Mouse (Mus musculus): ENCODE measurements around the gene 1110008P14Rik. TPM values are rescaled to one million over a fixed set of nuclear protein-coding genes. Genes with fewer than 3 reads are reported as not detected.
"Not testable (repeated sequence)": the region's sequence is repeated elsewhere in the genome, so short reads cannot be mapped to it uniquely, and the experiment has no call there.

Gene 1110008P14Rik
- polyA plus RNA-seq, 1 experiment from 2014 or later: 107 TPM

DNA sequence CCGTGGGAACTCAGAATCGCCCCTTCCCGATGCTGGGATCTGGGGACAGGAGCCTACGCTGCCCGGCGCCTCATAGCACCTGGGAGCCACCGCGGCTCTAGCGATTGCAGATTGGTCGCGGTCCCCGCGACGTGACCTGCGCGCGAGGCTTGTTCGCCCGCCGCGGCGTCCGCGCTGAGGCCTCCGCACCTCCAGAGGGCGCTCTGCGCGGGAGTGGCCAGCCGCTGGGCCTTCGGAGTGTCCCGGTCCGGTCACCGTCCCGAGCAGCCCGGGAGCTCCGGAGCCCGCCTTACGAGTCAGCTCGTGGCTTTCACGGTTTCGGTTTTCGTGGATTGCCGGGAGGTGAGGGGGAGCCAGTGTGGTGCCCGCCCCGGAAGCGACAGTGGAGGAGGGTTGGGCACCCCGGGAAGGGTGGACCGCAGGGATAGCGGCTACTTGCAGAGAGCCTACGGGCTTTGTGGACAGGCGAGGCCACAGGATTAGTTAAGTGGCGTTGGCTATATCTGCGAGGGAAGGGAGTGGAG, 18.9 kb downstream of the 1110008P14Rik start:
- Histone ChIP-seq H3K4me1 (ENCODE audit: control insufficient read depth, insufficient read depth, low read length) (peaks cover 18% of the 10 kb centered on the region), H3K4me2 (ENCODE audit: low read length) (peak overlapping the region; percentile 88), H3K27me3 (ENCODE audit: control insufficient read depth, insufficient read depth, low read length) (peaks cover 4% of the 10 kb centered on the region; the same call in 1 of the 2 replicates), H3K9ac (replicated peaks; ENCODE audit: low read length) (peak overlapping the region; percentile 86), H3K36me3 (ENCODE audit: control insufficient read depth, insufficient read depth, low read length) (peaks cover 22% of the 10 kb centered on the region), H3K9me3 (ENCODE audit: control insufficient read depth, low read length) (no peaks in the 10 kb centered on the region), H3K4me3 (replicated peaks; ENCODE audit: low read depth, low read length) (peak overlapping the region; percentile 81), H3K27ac (replicated peaks; ENCODE audit: low read depth, low read length) (peak overlapping the region; percentile 86)
- peak; percentile 84 for ATAC-seq (ENCODE audit: low FRiP score, low TSS enrichment)
- peak; percentile 95 for DNase-seq
- WGBS: under 1% methylated on average over 53 of the region's 53 CpGs

DNA sequence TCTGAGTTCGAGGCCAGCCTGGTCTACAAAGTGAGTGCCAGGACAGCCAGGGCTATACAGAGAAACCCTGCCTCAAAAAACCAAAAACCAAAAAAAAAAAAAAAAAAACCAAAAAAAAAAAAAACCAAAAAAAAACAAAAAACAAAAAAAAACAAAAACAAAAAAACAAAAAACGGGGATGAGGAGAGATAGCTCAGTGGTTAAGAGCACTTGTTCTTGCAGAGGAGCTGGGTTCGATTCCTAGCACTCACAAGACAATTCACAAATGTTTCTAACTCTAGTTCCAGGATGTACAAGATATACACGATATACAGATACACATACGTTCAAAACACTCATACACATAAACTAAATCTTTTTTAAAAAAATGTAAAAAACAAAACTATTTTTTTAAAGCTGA, 19.5 kb downstream of the 1110008P14Rik start:
- not testable (repeated sequence) for ATAC-seq (ENCODE audit: low FRiP score, low TSS enrichment)

DNA sequence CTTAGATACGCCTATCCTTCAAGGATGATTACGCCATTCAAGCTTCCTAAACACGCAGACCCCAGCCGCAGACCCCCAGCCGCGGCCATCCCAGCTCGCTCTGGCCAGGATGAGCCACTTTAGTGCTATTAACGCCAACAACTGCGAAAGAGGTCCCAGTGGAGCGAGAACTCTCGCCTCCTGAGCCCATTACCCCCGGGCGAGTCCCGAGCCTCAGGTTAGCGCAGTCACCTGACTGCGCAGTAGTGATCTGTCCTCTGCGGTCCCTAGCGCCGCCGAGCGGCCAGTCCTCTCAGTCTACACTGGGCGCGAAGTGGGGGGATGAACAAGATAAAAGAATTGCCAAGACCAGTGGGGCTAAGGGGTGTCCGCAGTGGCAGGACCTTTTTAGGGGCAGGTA, 20.3 kb downstream of the 1110008P14Rik start:
- peak; percentile 44 for DNase-seq
- no peaks in the 10 kb centered on the region for H3K9me3 ChIP-seq (ENCODE audit: control insufficient read depth, low read length)
- peak overlapping the region; percentile 21 for H3K4me3 ChIP-seq (replicated peaks; ENCODE audit: low read depth, low read length)
- H3K4me2 ChIP-seq (ENCODE audit: low read length): peak overlapping the region; percentile 55
- peaks cover 4% of the 10 kb centered on the region; the same call in 1 of the 2 replicates for H3K27me3 ChIP-seq (ENCODE audit: control insufficient read depth, insufficient read depth, low read length)
- WGBS: 1% methylated on average over 24 of the region's 24 CpGs
- no peak overlapping the region for H3K27ac ChIP-seq (replicated peaks; ENCODE audit: low read depth, low read length)
- peak overlapping the region; percentile 44; the same call in 1 of the 2 replicates for H3K9ac ChIP-seq (replicated peaks; ENCODE audit: low read length)
- no peak for ATAC-seq (ENCODE audit: low FRiP score, low TSS enrichment)
- peaks cover 18% of the 10 kb centered on the region for H3K4me1 ChIP-seq (ENCODE audit: control insufficient read depth, insufficient read depth, low read length)
- peaks cover 10% of the 10 kb centered on the region for H3K36me3 ChIP-seq (ENCODE audit: control insufficient read depth, insufficient read depth, low read length)

More for the DNA sequence above, 19.5 kb downstream of the 1110008P14Rik start:
- Histone ChIP-seq H3K9ac (replicated peaks; ENCODE audit: low read length) (peak overlapping the region; percentile 86; the same call in 1 of the 2 replicates), H3K27ac (replicated peaks; ENCODE audit: low read depth, low read length) (0 out of 2 replicates have a peak overlapping the region, but pooled peaks have one; percentile 86), H3K4me3 (replicated peaks; ENCODE audit: low read depth, low read length) (peak overlapping the region; percentile 81), H3K4me1 (ENCODE audit: control insufficient read depth, insufficient read depth, low read length) (peaks cover 18% of the 10 kb centered on the region), H3K36me3 (ENCODE audit: control insufficient read depth, insufficient read depth, low read length) (peaks cover 18% of the 10 kb centered on the region), H3K4me2 (ENCODE audit: low read length) (peak overlapping the region; percentile 88)
- WGBS: 51% methylated on average over 5 of the region's 5 CpGs
- DNase-seq; H3K9me3 ChIP-seq (ENCODE audit: control insufficient read depth, low read length); H3K27me3 ChIP-seq (ENCODE audit: control insufficient read depth, insufficient read depth, low read length): not testable (repeated sequence)

DNA sequence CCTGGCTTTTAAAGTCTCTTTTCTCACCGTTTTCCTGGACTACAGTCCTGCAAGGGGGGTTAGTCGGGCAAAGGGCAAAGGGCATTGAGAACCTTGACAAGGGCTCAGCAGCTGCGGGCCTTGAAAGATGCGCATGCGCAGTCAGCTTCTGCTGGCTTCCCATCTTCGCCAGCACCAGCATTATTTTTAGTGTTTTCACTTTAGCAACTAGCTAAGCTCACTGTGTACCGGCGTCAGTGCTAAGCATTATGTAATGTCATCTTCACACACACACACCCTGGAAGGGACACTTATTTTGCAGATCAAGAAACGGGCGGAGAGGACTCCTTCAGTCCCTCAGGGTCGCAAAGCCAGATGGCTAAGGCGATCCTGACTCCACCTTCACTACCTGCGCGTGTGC, 21.0 kb downstream of the 1110008P14Rik start:
- H3K9ac ChIP-seq (replicated peaks; ENCODE audit: low read length): no peak overlapping the region
- DNase-seq: peak; percentile 86
- no peak for ATAC-seq (ENCODE audit: low FRiP score, low TSS enrichment)
- 0 out of 2 replicates have a peak, but pooled peaks cover 3% of the 10 kb centered on the region for H3K36me3 ChIP-seq (ENCODE audit: control insufficient read depth, insufficient read depth, low read length)
- H3K9me3 ChIP-seq (ENCODE audit: control insufficient read depth, low read length): no peaks in the 10 kb centered on the region
- H3K4me3 ChIP-seq (replicated peaks; ENCODE audit: low read depth, low read length): peak overlapping the region; percentile 23; the same call in 1 of the 2 replicates
- peaks cover 18% of the 10 kb centered on the region for H3K4me1 ChIP-seq (ENCODE audit: control insufficient read depth, insufficient read depth, low read length)
- H3K4me2 ChIP-seq (ENCODE audit: low read length): peak overlapping the region; percentile 55
- H3K27ac ChIP-seq (replicated peaks; ENCODE audit: low read depth, low read length): no peak overlapping the region
- peaks cover 4% of the 10 kb centered on the region; the same call in 1 of the 2 replicates for H3K27me3 ChIP-seq (ENCODE audit: control insufficient read depth, insufficient read depth, low read length)
- WGBS: 7% methylated on average over 14 of the region's 14 CpGs

DNA sequence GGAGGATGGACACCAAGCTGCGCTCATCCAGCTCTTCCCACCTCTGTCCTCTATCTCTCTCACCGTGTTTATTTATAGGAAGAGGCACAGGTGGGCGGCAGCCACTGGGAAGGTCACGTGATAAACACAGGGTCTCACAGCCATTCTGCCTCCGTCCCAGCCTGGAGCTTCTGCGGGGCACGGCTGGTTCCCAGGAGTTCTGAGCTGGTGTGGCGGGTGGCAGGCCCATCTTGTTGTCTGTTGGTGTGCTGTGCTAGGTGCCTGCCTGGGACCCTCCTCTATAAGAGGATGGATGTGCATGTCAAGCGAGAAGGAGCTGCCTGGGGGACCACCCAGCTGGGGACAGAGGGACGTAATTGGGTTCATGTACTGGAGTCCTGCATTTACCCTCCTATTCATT, 23.4 kb downstream of the 1110008P14Rik start:
- H3K4me3 ChIP-seq (replicated peaks; ENCODE audit: low read depth, low read length): no peak overlapping the region
- no peaks in the 10 kb centered on the region for H3K36me3 ChIP-seq (ENCODE audit: control insufficient read depth, insufficient read depth, low read length)
- no peak for ATAC-seq (ENCODE audit: low FRiP score, low TSS enrichment)
- WGBS: 65% methylated on average over 10 of the region's 10 CpGs
- peaks cover 9% of the 10 kb centered on the region for H3K4me1 ChIP-seq (ENCODE audit: control insufficient read depth, insufficient read depth, low read length)
- H3K27me3 ChIP-seq (ENCODE audit: control insufficient read depth, insufficient read depth, low read length): peaks cover 4% of the 10 kb centered on the region; the same call in 1 of the 2 replicates
- no peaks in the 10 kb centered on the region for H3K9me3 ChIP-seq (ENCODE audit: control insufficient read depth, low read length)
- no peak overlapping the region for H3K27ac ChIP-seq (replicated peaks; ENCODE audit: low read depth, low read length)
- no peak for DNase-seq
- H3K4me2 ChIP-seq (ENCODE audit: low read length): no peak overlapping the region
- H3K9ac ChIP-seq (replicated peaks; ENCODE audit: low read length): no peak overlapping the region

DNA sequence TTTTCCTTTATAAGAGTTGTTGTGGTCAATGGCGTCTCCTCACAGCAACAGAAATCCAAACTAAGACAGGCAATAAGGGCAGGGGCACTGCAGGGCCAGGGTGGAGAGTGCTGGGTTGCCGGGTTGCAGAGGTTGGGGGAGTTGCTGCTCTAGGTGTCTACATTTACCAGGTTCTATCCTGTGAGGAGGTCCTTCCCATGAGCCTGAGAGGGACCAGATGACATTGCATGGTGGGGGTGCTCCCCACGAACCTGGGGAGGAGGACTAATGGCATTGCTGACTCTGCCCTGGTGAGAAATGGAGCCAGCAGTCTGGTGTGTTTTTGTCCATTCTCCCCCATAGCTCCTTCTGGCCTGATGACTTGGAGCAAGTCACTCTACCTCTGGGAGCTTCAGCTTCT, 24.0 kb downstream of the 1110008P14Rik start:
- DNase-seq (no peak), ATAC-seq (ENCODE audit: low FRiP score, low TSS enrichment) (no peak)
- Histone ChIP-seq H3K27me3 (ENCODE audit: control insufficient read depth, insufficient read depth, low read length) (peaks cover 4% of the 10 kb centered on the region; the same call in 1 of the 2 replicates), H3K4me3 (replicated peaks; ENCODE audit: low read depth, low read length) (no peak overlapping the region), H3K36me3 (ENCODE audit: control insufficient read depth, insufficient read depth, low read length) (no peaks in the 10 kb centered on the region), H3K27ac (replicated peaks; ENCODE audit: low read depth, low read length) (no peak overlapping the region), H3K9me3 (ENCODE audit: control insufficient read depth, low read length) (no peaks in the 10 kb centered on the region), H3K9ac (replicated peaks; ENCODE audit: low read length) (no peak overlapping the region), H3K4me2 (ENCODE audit: low read length) (no peak overlapping the region), H3K4me1 (ENCODE audit: control insufficient read depth, insufficient read depth, low read length) (peaks cover 9% of the 10 kb centered on the region)
- 79% methylated on average over 3 of the region's 3 CpGs for WGBS

DNA sequence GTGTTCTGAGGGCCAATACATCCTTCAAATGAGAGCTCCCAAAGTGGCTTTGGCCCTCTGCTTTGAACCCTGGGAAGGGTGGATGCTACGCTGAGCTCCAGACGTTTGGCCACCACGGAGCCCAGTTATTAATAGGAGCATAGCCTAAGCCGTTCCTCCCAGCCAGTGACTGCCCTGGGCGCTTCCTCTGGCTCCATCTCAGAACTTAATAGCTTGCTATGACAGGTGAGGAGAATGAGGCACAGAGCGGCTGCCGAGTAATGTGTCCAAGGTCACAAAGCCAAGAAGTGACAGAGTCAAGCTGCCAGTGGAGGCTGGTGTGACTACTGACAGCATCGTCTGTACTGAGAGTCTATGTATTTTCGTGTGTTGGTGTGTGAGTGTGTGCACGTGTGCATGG, 25.5 kb downstream of the 1110008P14Rik start:
- WGBS: 88% methylated on average over 10 of the region's 10 CpGs

DNA sequence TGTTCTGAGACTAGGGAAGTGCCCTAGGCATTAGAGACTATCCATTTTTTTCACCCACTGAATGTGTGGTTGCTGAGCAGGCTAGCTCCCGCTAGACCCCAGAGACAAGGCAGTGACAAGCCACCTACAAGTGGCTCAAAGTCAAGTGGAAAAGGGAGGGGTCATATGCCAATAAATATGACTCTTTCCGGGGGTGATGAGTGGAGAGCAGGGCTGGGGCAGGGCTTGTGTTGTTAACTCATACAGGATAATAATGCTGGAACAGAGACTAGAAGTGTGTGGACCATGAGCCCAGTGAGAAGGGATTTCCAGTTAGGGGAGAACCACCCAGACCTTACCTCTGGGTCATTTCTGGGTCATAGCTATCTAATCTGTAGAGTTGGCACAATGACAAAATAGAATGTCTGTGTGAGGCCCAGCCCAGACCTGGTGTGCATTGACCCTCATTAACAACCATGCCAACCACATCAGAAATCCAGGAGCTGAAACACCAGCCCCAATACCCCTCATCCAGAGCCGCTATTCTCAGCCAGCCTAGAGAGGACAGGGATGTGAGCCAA, 27.3 kb downstream of the 1110008P14Rik start:
- Histone ChIP-seq H3K27me3 (ENCODE audit: control insufficient read depth, insufficient read depth, low read length) (no peaks in the 10 kb centered on the region), H3K36me3 (ENCODE audit: control insufficient read depth, insufficient read depth, low read length) (no peaks in the 10 kb centered on the region), H3K27ac (replicated peaks; ENCODE audit: low read depth, low read length) (no peak overlapping the region), H3K4me2 (ENCODE audit: low read length) (no peak overlapping the region), H3K9ac (replicated peaks; ENCODE audit: low read length) (no peak overlapping the region), H3K9me3 (ENCODE audit: control insufficient read depth, low read length) (no peaks in the 10 kb centered on the region), H3K4me1 (ENCODE audit: control insufficient read depth, insufficient read depth, low read length) (peaks cover 20% of the 10 kb centered on the region), H3K4me3 (replicated peaks; ENCODE audit: low read depth, low read length) (no peak overlapping the region)
- ATAC-seq (ENCODE audit: low FRiP score, low TSS enrichment) (no peak), DNase-seq (no peak)
- WGBS: 85% methylated on average over 3 of the region's 3 CpGs

More for the DNA sequence above, 25.5 kb downstream of the 1110008P14Rik start:
- ATAC-seq (ENCODE audit: low FRiP score, low TSS enrichment) (no peak), DNase-seq (no peak)
- H3K4me3 ChIP-seq (replicated peaks; ENCODE audit: low read depth, low read length): no peak overlapping the region
- peaks cover 14% of the 10 kb centered on the region for H3K4me1 ChIP-seq (ENCODE audit: control insufficient read depth, insufficient read depth, low read length)
- no peaks in the 10 kb centered on the region for H3K9me3 ChIP-seq (ENCODE audit: control insufficient read depth, low read length)
- no peak overlapping the region for H3K9ac ChIP-seq (replicated peaks; ENCODE audit: low read length)
- no peak overlapping the region for H3K27ac ChIP-seq (replicated peaks; ENCODE audit: low read depth, low read length)
- no peaks in the 10 kb centered on the region for H3K27me3 ChIP-seq (ENCODE audit: control insufficient read depth, insufficient read depth, low read length)
- no peak overlapping the region for H3K4me2 ChIP-seq (ENCODE audit: low read length)
- no peaks in the 10 kb centered on the region for H3K36me3 ChIP-seq (ENCODE audit: control insufficient read depth, insufficient read depth, low read length)

DNA sequence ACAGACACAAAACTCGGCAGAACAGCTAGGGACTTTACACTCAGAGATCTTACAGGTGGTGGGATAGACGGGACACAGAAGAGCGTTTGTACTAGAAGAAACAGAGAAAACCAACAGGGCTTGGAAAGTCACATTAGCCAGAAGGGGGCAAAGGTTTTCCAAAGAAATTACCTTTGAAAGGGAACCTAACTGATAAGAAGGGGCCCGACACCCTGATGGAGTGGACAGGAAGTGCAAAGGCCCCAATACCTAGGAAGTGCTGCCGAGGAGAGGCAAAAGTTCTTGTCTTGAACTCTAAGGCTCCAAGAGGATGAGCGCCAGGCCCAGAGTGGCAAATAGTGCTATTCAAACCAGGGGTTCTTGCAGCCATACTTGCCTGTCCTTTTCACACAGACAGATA, 27.9 kb downstream of the 1110008P14Rik start:
- Histone ChIP-seq H3K4me1 (ENCODE audit: control insufficient read depth, insufficient read depth, low read length) (peaks cover 20% of the 10 kb centered on the region), H3K9ac (replicated peaks; ENCODE audit: low read length) (no peak overlapping the region), H3K4me3 (replicated peaks; ENCODE audit: low read depth, low read length) (no peak overlapping the region), H3K27me3 (ENCODE audit: control insufficient read depth, insufficient read depth, low read length) (no peaks in the 10 kb centered on the region), H3K9me3 (ENCODE audit: control insufficient read depth, low read length) (no peaks in the 10 kb centered on the region), H3K4me2 (ENCODE audit: low read length) (no peak overlapping the region; the same call in 1 of the 2 replicates), H3K36me3 (ENCODE audit: control insufficient read depth, insufficient read depth, low read length) (no peaks in the 10 kb centered on the region), H3K27ac (replicated peaks; ENCODE audit: low read depth, low read length) (no peak overlapping the region)
- ATAC-seq (ENCODE audit: low FRiP score, low TSS enrichment) (no peak), DNase-seq (no peak)
- WGBS: 80% methylated on average over 6 of the region's 6 CpGs
